ENCODE assay signal across 20 mouse cellular contexts in genomic region chr13:41235845-41236741, GRCm38 (mm10). TPM values are rescaled to one million over a fixed set of nuclear protein-coding genes. Genes with fewer than 3 reads are reported as not detected.
DNase-seq lines count a peak whose midpoint lies in the region; ATAC-seq and TF ChIP-seq lines count a peak whose summit lies in the region.
"Had no signal": no experiment of that assay in that cellular context is flagged by ENCODE, and none has a peak within 500 bp of the region (broad histone marks: within the 10 kb centered on the region; RNA-seq: fewer than 3 reads in every experiment).

No protein-coding gene starts in this region.

- H3K4me3 ChIP-seq in intestine, embryonic 15.5 days (replicated peaks) = peak overlapping the region; percentile 36
- no peak overlapping the region for H3K4me3 ChIP-seq in kidney, embryonic 14.5 days (ENCODE audit: low read length)
- peak overlapping the region; percentile 38 for H3K4me3 ChIP-seq in liver, embryonic 11.5 days (ENCODE audit: low read depth, low read length)
- peak overlapping the region; percentile 13; the same call in 1 of the 2 replicates for H3K4me3 ChIP-seq in stomach, embryonic 14.5 days (ENCODE audit: low read depth, low read length)
- no peak overlapping the region for H3K4me3 ChIP-seq in midbrain, postnatal 0 days (ENCODE audit: low read depth, low read length)
- no peak overlapping the region for H3K4me3 ChIP-seq in hindbrain, embryonic 13.5 days
- H3K4me3 ChIP-seq: embryonic facial prominence, embryonic 15.5 days; gastrocnemius, adult 2 months had no signal

- 51% methylated on average over 13 of the region's 13 CpGs for WGBS in intestine, embryonic 15.5 days
- WGBS in kidney, embryonic 14.5 days = 56% methylated on average over 13 of the region's 13 CpGs
- WGBS in liver, embryonic 11.5 days = 67% methylated on average over 13 of the region's 13 CpGs
- WGBS in stomach, embryonic 14.5 days = 56% methylated on average over 13 of the region's 13 CpGs
- WGBS in midbrain, postnatal 0 days = 78% methylated on average over 13 of the region's 13 CpGs
- 72% methylated on average over 13 of the region's 13 CpGs for WGBS in hindbrain, embryonic 13.5 days

- H3K27me3 ChIP-seq in intestine, embryonic 15.5 days (replicated peaks) = no peaks in the 10 kb centered on the region
- H3K27me3 ChIP-seq in kidney, embryonic 14.5 days (ENCODE audit: control insufficient read depth, insufficient read depth, low read length) = no peaks in the 10 kb centered on the region
- H3K27me3 ChIP-seq in liver, embryonic 11.5 days (replicated peaks; ENCODE audit: control insufficient read depth, insufficient read depth, low read length) = no peaks in the 10 kb centered on the region
- no peaks in the 10 kb centered on the region for H3K27me3 ChIP-seq in stomach, embryonic 14.5 days (ENCODE audit: control insufficient read depth, insufficient read depth, low read length)
- H3K27me3 ChIP-seq in midbrain, postnatal 0 days (ENCODE audit: insufficient read depth, low read length) = no peaks in the 10 kb centered on the region
- H3K27me3 ChIP-seq in hindbrain, embryonic 13.5 days = peaks cover 4% of the 10 kb centered on the region; the same call in 1 of the 2 replicates
- H3K27me3 ChIP-seq: CH12.LX; embryonic facial prominence, embryonic 15.5 days had no signal

- H3K4me2 ChIP-seq in intestine, embryonic 15.5 days (replicated peaks) = peak overlapping the region; percentile 56
- H3K4me2 ChIP-seq in kidney, embryonic 14.5 days (replicated peaks; ENCODE audit: low read depth, low read length) = peak overlapping the region; percentile 4; the same call in 1 of the 2 replicates
- peak overlapping the region; percentile 43 for H3K4me2 ChIP-seq in liver, embryonic 11.5 days
- H3K4me2 ChIP-seq in stomach, embryonic 14.5 days (replicated peaks; ENCODE audit: low read depth, low read length) = peak overlapping the region; percentile 28
- no peak overlapping the region for H3K4me2 ChIP-seq in midbrain, postnatal 0 days (ENCODE audit: low read depth, low read length, poor library complexity, severe bottlenecking)
- no peak overlapping the region for H3K4me2 ChIP-seq in hindbrain, embryonic 13.5 days
- H3K4me2 ChIP-seq: embryonic facial prominence, embryonic 15.5 days; heart, embryonic 11.5 days had no signal

- ATAC-seq in intestine, embryonic 15.5 days = peak; percentile 81
- ATAC-seq in kidney, embryonic 14.5 days (ENCODE audit: low FRiP score, low TSS enrichment) = no peak
- ATAC-seq in liver, embryonic 11.5 days (replicated peaks; ENCODE audit: low FRiP score) = peak; percentile 61; the same call in 1 of the 2 replicates
- ATAC-seq in stomach, embryonic 14.5 days (ENCODE audit: insufficient number of reproducible peaks, insufficient read depth, low FRiP score, low read depth) = no peak
- no peak for ATAC-seq in midbrain, postnatal 0 days (ENCODE audit: low FRiP score)
- ATAC-seq in hindbrain, embryonic 13.5 days (ENCODE audit: low FRiP score) = no peak
- ATAC-seq: activated CD4-positive, CD25-positive, alpha-beta regulatory T cell, adult 4 months; forebrain, embryonic 16.5 days had no signal

- H3K9ac ChIP-seq in intestine, embryonic 15.5 days = peak overlapping the region; percentile 37
- no peak overlapping the region for H3K9ac ChIP-seq in kidney, embryonic 14.5 days (ENCODE audit: low read depth, low read length)
- no peak overlapping the region for H3K9ac ChIP-seq in liver, embryonic 11.5 days (ENCODE audit: low read depth, low read length)
- no peak overlapping the region for H3K9ac ChIP-seq in stomach, embryonic 14.5 days (replicated peaks; ENCODE audit: low read depth, low read length)
- H3K9ac ChIP-seq in midbrain, postnatal 0 days (replicated peaks; ENCODE audit: low read length, poor library complexity, severe bottlenecking) = no peak overlapping the region
- H3K9ac ChIP-seq in hindbrain, embryonic 13.5 days = no peak overlapping the region
- H3K9ac ChIP-seq: embryonic facial prominence, embryonic 15.5 days had no signal

- no peaks in the 10 kb centered on the region for H3K4me1 ChIP-seq in intestine, embryonic 15.5 days (replicated peaks)
- no peaks in the 10 kb centered on the region for H3K4me1 ChIP-seq in kidney, embryonic 14.5 days (ENCODE audit: control insufficient read depth, insufficient read depth, low read length)
- H3K4me1 ChIP-seq in liver, embryonic 11.5 days (replicated peaks; ENCODE audit: control insufficient read depth, insufficient read depth, low read length) = no peaks in the 10 kb centered on the region
- no peaks in the 10 kb centered on the region for H3K4me1 ChIP-seq in stomach, embryonic 14.5 days (ENCODE audit: control insufficient read depth, insufficient read depth, low read length)
- no peaks in the 10 kb centered on the region for H3K4me1 ChIP-seq in midbrain, postnatal 0 days (ENCODE audit: insufficient read depth, low read length)
- no peaks in the 10 kb centered on the region for H3K4me1 ChIP-seq in hindbrain, embryonic 13.5 days (replicated peaks)
- H3K4me1 ChIP-seq: embryonic facial prominence, embryonic 15.5 days had no signal

- TF ChIP-seq CTCF in midbrain, postnatal 0 days (IDR thresholded peaks at IDR 0.05) = no peak

- H3K9me3 ChIP-seq in intestine, embryonic 15.5 days = no peaks in the 10 kb centered on the region
- no peaks in the 10 kb centered on the region for H3K9me3 ChIP-seq in kidney, embryonic 14.5 days (ENCODE audit: control insufficient read depth, low read length)
- no peaks in the 10 kb centered on the region for H3K9me3 ChIP-seq in liver, embryonic 11.5 days (ENCODE audit: control insufficient read depth, low read length)
- H3K9me3 ChIP-seq in stomach, embryonic 14.5 days (ENCODE audit: control insufficient read depth, low read depth, low read length) = no peaks in the 10 kb centered on the region
- H3K9me3 ChIP-seq in midbrain, postnatal 0 days (ENCODE audit: low read length) = no peaks in the 10 kb centered on the region
- H3K9me3 ChIP-seq in hindbrain, embryonic 13.5 days = no peaks in the 10 kb centered on the region
- H3K9me3 ChIP-seq: embryonic facial prominence, embryonic 15.5 days had no signal

- H3K36me3 ChIP-seq in intestine, embryonic 15.5 days = no peaks in the 10 kb centered on the region
- no peaks in the 10 kb centered on the region for H3K36me3 ChIP-seq in kidney, embryonic 14.5 days (ENCODE audit: control insufficient read depth, insufficient read depth, low read length)
- H3K36me3 ChIP-seq in liver, embryonic 11.5 days (ENCODE audit: control insufficient read depth, insufficient read depth, low read length) = no peaks in the 10 kb centered on the region
- H3K36me3 ChIP-seq in stomach, embryonic 14.5 days (ENCODE audit: control insufficient read depth, insufficient read depth, low read length) = no peaks in the 10 kb centered on the region
- H3K36me3 ChIP-seq in midbrain, postnatal 0 days (ENCODE audit: insufficient read depth, low read length) = no peaks in the 10 kb centered on the region
- no peaks in the 10 kb centered on the region for H3K36me3 ChIP-seq in hindbrain, embryonic 13.5 days
- H3K36me3 ChIP-seq: embryonic facial prominence, embryonic 15.5 days had no signal

- no peak for DNase-seq in liver, embryonic 11.5 days (ENCODE audit: low spot score)
- DNase-seq in urinary bladder, postnatal 36 days (ENCODE audit: low spot score in 2 of 2) = no peak
- DNase-seq in cerebellum, postnatal 10 days = no peak
- no peak for DNase-seq in midbrain, postnatal 0 days (ENCODE audit: low spot score)
- DNase-seq: gastrocnemius, adult 2 months; heart, postnatal 36 days; lung, adult 18-20 months; right cerebral cortex, adult 18-20 months had no signal

- peak overlapping the region; percentile 73 for H3K27ac ChIP-seq in intestine, embryonic 15.5 days
- no peak overlapping the region for H3K27ac ChIP-seq in kidney, embryonic 14.5 days (ENCODE audit: low read depth, low read length)
- peak overlapping the region; percentile 23 for H3K27ac ChIP-seq in liver, embryonic 11.5 days (ENCODE audit: low read depth, low read length)
- peak overlapping the region; percentile 3; the same call in 1 of the 2 replicates for H3K27ac ChIP-seq in stomach, embryonic 14.5 days (ENCODE audit: low read length)
- H3K27ac ChIP-seq in midbrain, postnatal 0 days (ENCODE audit: low read depth, low read length) = no peak overlapping the region
- H3K27ac ChIP-seq in hindbrain, embryonic 13.5 days = no peak overlapping the region
- H3K27ac ChIP-seq: embryonic facial prominence, embryonic 15.5 days; gastrocnemius, adult 2 months had no signal

RNA-seq across cellular contexts. Expression of gene Smim13, which starts 13.6 kb away (rescaled TPM):
- polyA plus RNA-seq in intestine, embryonic 15.5 days (2015; fragmentation: Nextera tagmentation; extraction: Ambion mirVana) = 11.0 and 11.8 TPM in 2 replicates
- 7.2 and 11.0 TPM in 2 replicates for polyA plus RNA-seq in kidney, embryonic 14.5 days (2014; fragmentation: Nextera tagmentation; extraction: Ambion mirVana)
- polyA plus RNA-seq in liver, embryonic 11.5 days (2014; fragmentation: Nextera tagmentation; extraction: Ambion mirVana) = 12.6 and 16.9 TPM in 2 replicates
- 13.5 and 15.1 TPM in 2 replicates for polyA plus RNA-seq in stomach, embryonic 14.5 days (2014; fragmentation: Nextera tagmentation; extraction: Ambion mirVana)
- 46.5 and 59.2 TPM in 2 replicates for total RNA-seq in midbrain, postnatal 0 days (2014; rRNA removed)
- 24.8 and 27.8 TPM in 2 replicates for polyA plus RNA-seq in midbrain, postnatal 0 days (2015; fragmentation: Nextera tagmentation; extraction: Ambion mirVana)
- 19.1 and 20.1 TPM in 2 replicates for polyA plus RNA-seq in hindbrain, embryonic 13.5 days (2015; fragmentation: Nextera tagmentation; extraction: Ambion mirVana)

RNA-seq across cellular contexts. Expression of gene Elovl2, which starts 15.9 kb away (rescaled TPM):
- polyA plus RNA-seq in intestine, embryonic 15.5 days (2015; fragmentation: Nextera tagmentation; extraction: Ambion mirVana) = 7.7 and 8.1 TPM in 2 replicates
- 8.7 and 13.2 TPM in 2 replicates for polyA plus RNA-seq in kidney, embryonic 14.5 days (2014; fragmentation: Nextera tagmentation; extraction: Ambion mirVana)
- polyA plus RNA-seq in liver, embryonic 11.5 days (2014; fragmentation: Nextera tagmentation; extraction: Ambion mirVana) = 32.5 and 38.1 TPM in 2 replicates
- polyA plus RNA-seq in stomach, embryonic 14.5 days (2014; fragmentation: Nextera tagmentation; extraction: Ambion mirVana) = 6.9 TPM in 2 replicates
- 34.1 and 35.6 TPM in 2 replicates for total RNA-seq in midbrain, postnatal 0 days (2014; rRNA removed)
- 30.9 and 31.5 TPM in 2 replicates for polyA plus RNA-seq in midbrain, postnatal 0 days (2015; fragmentation: Nextera tagmentation; extraction: Ambion mirVana)
- 40.8 and 43.1 TPM in 2 replicates for polyA plus RNA-seq in hindbrain, embryonic 13.5 days (2015; fragmentation: Nextera tagmentation; extraction: Ambion mirVana)
- total RNA-seq: CH12.LX; megakaryocyte-erythroid progenitor cell, adult 5-6 weeks had no signal
- polyA plus RNA-seq: activated CD4-positive, CD25-positive, alpha-beta regulatory T cell, adult 4 months had no signal

RNA-seq across cellular contexts. Expression of gene Gm17364, which starts 37.7 kb away (rescaled TPM):
- not detected in 2 replicates for polyA plus RNA-seq in intestine, embryonic 15.5 days (2015; fragmentation: Nextera tagmentation; extraction: Ambion mirVana)
- not detected in 2 replicates for polyA plus RNA-seq in kidney, embryonic 14.5 days (2014; fragmentation: Nextera tagmentation; extraction: Ambion mirVana)
- polyA plus RNA-seq in liver, embryonic 11.5 days (2014; fragmentation: Nextera tagmentation; extraction: Ambion mirVana) = not detected in 2 replicates
- not detected in 2 replicates for polyA plus RNA-seq in stomach, embryonic 14.5 days (2014; fragmentation: Nextera tagmentation; extraction: Ambion mirVana)
- not detected in 2 replicates for total RNA-seq in midbrain, postnatal 0 days (2014; rRNA removed)
- not detected in 2 replicates for polyA plus RNA-seq in midbrain, postnatal 0 days (2015; fragmentation: Nextera tagmentation; extraction: Ambion mirVana)
- polyA plus RNA-seq in hindbrain, embryonic 13.5 days (2015; fragmentation: Nextera tagmentation; extraction: Ambion mirVana) = not detected in 2 replicates
- total RNA-seq: CH12.LX; gastrocnemius, adult 2 months; heart, postnatal 36 days; left cerebral cortex, adult 8-10 months; megakaryocyte-erythroid progenitor cell, adult 5-6 weeks had no signal
- polyA plus RNA-seq: activated CD4-positive, CD25-positive, alpha-beta regulatory T cell, adult 4 months; embryonic facial prominence, embryonic 15.5 days; forebrain, embryonic 16.5 days; heart, embryonic 11.5 days; thymus, postnatal 0 days had no signal

Comparison
In these comparisons a context has a peak if more than half of its experiments do, and no peak if none do; other contexts are left out.
1. ATAC-seq: peak in intestine, embryonic 15.5 days (single experiment) and liver, embryonic 11.5 days (single experiment); none in kidney, embryonic 14.5 days (single experiment), stomach, embryonic 14.5 days (single experiment), midbrain, postnatal 0 days (single experiment) and hindbrain, embryonic 13.5 days (single experiment).
2. H3K27ac ChIP-seq: peak in intestine, embryonic 15.5 days (single experiment), liver, embryonic 11.5 days (single experiment) and stomach, embryonic 14.5 days (single experiment); none in kidney, embryonic 14.5 days (single experiment), midbrain, postnatal 0 days (single experiment) and hindbrain, embryonic 13.5 days (single experiment).
3. H3K4me2 ChIP-seq: peak in intestine, embryonic 15.5 days (single experiment), kidney, embryonic 14.5 days (single experiment), liver, embryonic 11.5 days (single experiment) and stomach, embryonic 14.5 days (single experiment); none in midbrain, postnatal 0 days (single experiment) and hindbrain, embryonic 13.5 days (single experiment).
4. H3K4me3 ChIP-seq: peak in intestine, embryonic 15.5 days (single experiment), liver, embryonic 11.5 days (single experiment) and stomach, embryonic 14.5 days (single experiment); none in kidney, embryonic 14.5 days (single experiment), midbrain, postnatal 0 days (single experiment) and hindbrain, embryonic 13.5 days (single experiment).